Mouse (Mus musculus) CH12.LX (cell line): ENCODE measurements around the gene Tmem56. TPM values are rescaled to one million over a fixed set of nuclear protein-coding genes. Genes with fewer than 3 reads are reported as not detected.

Source experiments
- DNase-seq: peaks from one replicate; pipeline ENCODE4 v3.0.0-alpha.2; 2013; ENCODE audit errors: extremely low read depth
- H3K27ac ChIP-seq: 2 replicates; pipeline ENCODE4 v1.5.1; 2012; ENCODE audit warnings: low read depth, mild to moderate bottlenecking, control low read depth, moderate library complexity; ENCODE audit not compliant: insufficient read depth
- H3K27me3 ChIP-seq: replicated peaks from 2 replicates; pipeline ENCODE3; 2012; ENCODE audit warnings: inconsistent platforms
- H3K36me3 ChIP-seq, 2 experiments: replicated peaks in 1 of 2; 2 replicates each; pipeline versions ENCODE3 to v1.6.1; 2012; ENCODE audit warnings: inconsistent platforms in 1 of 2, low read length in 1 of 2, mild to moderate bottlenecking in 1 of 2, mixed read lengths in 1 of 2, moderate library complexity in 1 of 2; ENCODE audit not compliant: control insufficient read depth in 1 of 2, insufficient read depth in 1 of 2
- H3K4me1 ChIP-seq, 2 experiments: 2 replicates each; pipeline ENCODE4 v1.6.1; 2012; ENCODE audit warnings: inconsistent platforms in 1 of 2, moderate library complexity in 1 of 2; ENCODE audit not compliant: insufficient read depth in 2 of 2, control insufficient read depth in 1 of 2
- H3K4me2 ChIP-seq: 2 replicates; pipeline ENCODE4 v1.6.1; 2012; ENCODE audit warnings: low read depth, mild to moderate bottlenecking, control low read depth; ENCODE audit not compliant: poor library complexity, insufficient read depth, severe bottlenecking
- H3K4me3 ChIP-seq, 3 experiments: fragments of 150-350 bp in 1 of 3; sonication (generic) in 1 of 3; replicated peaks in 1 of 3; 2 replicates each; pipeline versions ENCODE3 to v1.5.1; 2011 to 2012; ENCODE audit warnings: low read depth in 2 of 3, low read length in 2 of 3, mild to moderate bottlenecking in 2 of 3, moderate library complexity in 2 of 3, control low read depth in 1 of 3, improper control_type of control experiment in 1 of 3, inconsistent platforms in 1 of 3, mixed read lengths in 1 of 3; ENCODE audit not compliant: poor library complexity in 1 of 3
- H3K79me2 ChIP-seq: replicated peaks from 2 replicates; pipeline ENCODE4 v1.6.1; 2012; ENCODE audit warnings: mild to moderate bottlenecking, moderate library complexity; ENCODE audit not compliant: control insufficient read depth, poor library complexity, insufficient read depth, severe bottlenecking; ENCODE audit errors: extremely low read depth
- H3K9ac ChIP-seq: 2 replicates; pipeline ENCODE4 v1.6.1; 2012; ENCODE audit warnings: low read depth, mild to moderate bottlenecking, control low read depth, moderate library complexity; ENCODE audit not compliant: insufficient read depth
- H3K9me3 ChIP-seq: replicated peaks from 2 replicates; pipeline ENCODE3; 2012; ENCODE audit warnings: low read length, inconsistent platforms, mixed read lengths
- BHLHE40 ChIP-seq: IDR thresholded peaks from 2 replicates; pipeline ENCODE4 v1.6.1; 2011; ENCODE audit warnings: mild to moderate bottlenecking, low read depth, low read length, improper control_type of control experiment
- CHD2 ChIP-seq: IDR thresholded peaks from 2 replicates; pipeline ENCODE4 v1.6.1; 2011; ENCODE audit warnings: low read length, improper control_type of control experiment
- CTCF ChIP-seq, 2 experiments: IDR thresholded peaks in 1 of 2; conservative IDR thresholded peaks in 1 of 2; 2 replicates each; pipeline ENCODE4 v1.5.1; 2011 to 2012; ENCODE audit warnings: low read depth in 2 of 2, low read length in 2 of 2, improper control_type of control experiment in 1 of 2, inconsistent platforms in 1 of 2, mild to moderate bottlenecking in 1 of 2, moderate library complexity in 1 of 2
- ELF1 ChIP-seq: IDR thresholded peaks from 2 replicates; pipeline ENCODE4 v1.6.1; 2014; ENCODE audit warnings: low read depth, mild to moderate bottlenecking, inconsistent platforms, low read length, improper control_type of control experiment
- ETS1 ChIP-seq: conservative IDR thresholded peaks from 2 replicates; pipeline ENCODE4 v1.6.1; 2012; ENCODE audit warnings: low read depth, mild to moderate bottlenecking, inconsistent platforms, low read length, improper control_type of control experiment, moderate library complexity
- GABPA ChIP-seq: IDR thresholded peaks from 2 replicates; pipeline ENCODE4 v1.6.1; 2012; ENCODE audit warnings: low read depth, low read length, improper control_type of control experiment, inconsistent platforms; ENCODE audit not compliant: insufficient replicate concordance
- HCFC1 ChIP-seq: IDR thresholded peaks from 2 replicates; pipeline ENCODE4 v1.6.1; 2012; ENCODE audit warnings: low read depth, mild to moderate bottlenecking, inconsistent platforms, low read length, improper control_type of control experiment
- JUN ChIP-seq: IDR thresholded peaks from 2 replicates; pipeline ENCODE4 v1.6.1; 2011; ENCODE audit warnings: low read depth, mild to moderate bottlenecking, low read length, improper control_type of control experiment, moderate library complexity; ENCODE audit not compliant: insufficient read depth
- JUND ChIP-seq: conservative IDR thresholded peaks from 2 replicates; pipeline ENCODE4 v1.6.1; 2011; ENCODE audit warnings: low read depth, low read length, improper control_type of control experiment
- KAT2A ChIP-seq: IDR thresholded peaks from 2 replicates; pipeline ENCODE4 v1.6.1; 2012; ENCODE audit warnings: low read length, improper control_type of control experiment, inconsistent platforms; ENCODE audit not compliant: insufficient replicate concordance
- MAFK ChIP-seq: IDR thresholded peaks from 2 replicates; pipeline ENCODE4 v1.6.1; 2011; ENCODE audit warnings: low read length, improper control_type of control experiment; ENCODE audit not compliant: insufficient replicate concordance
- MAX ChIP-seq: IDR thresholded peaks from 2 replicates; pipeline ENCODE4 v1.6.1; 2011; ENCODE audit warnings: low read length, improper control_type of control experiment
- MAZ ChIP-seq: IDR thresholded peaks from 2 replicates; pipeline ENCODE4 v1.6.1; 2012; ENCODE audit warnings: low read depth, mild to moderate bottlenecking, inconsistent platforms, low read length, improper control_type of control experiment, moderate library complexity
- SMC3 ChIP-seq: IDR thresholded peaks from 2 replicates; pipeline ENCODE4 v1.6.1; 2011; ENCODE audit warnings: low read depth, low read length, improper control_type of control experiment
- TBP ChIP-seq: conservative IDR thresholded peaks from 2 replicates; pipeline ENCODE4 v1.6.1; 2011; ENCODE audit warnings: low read depth, low read length, improper control_type of control experiment
- TCF12 ChIP-seq: IDR thresholded peaks from 2 replicates; pipeline ENCODE4 v1.6.1; 2014; ENCODE audit warnings: low read depth, mild to moderate bottlenecking, inconsistent platforms, low read length, improper control_type of control experiment
- USF1 ChIP-seq: IDR thresholded peaks from 2 replicates; pipeline ENCODE4 v1.6.1; 2014; ENCODE audit warnings: low read depth, mild to moderate bottlenecking, inconsistent platforms, low read length, improper control_type of control experiment
- USF2 ChIP-seq: conservative IDR thresholded peaks from 2 replicates; pipeline ENCODE4 v1.6.1; 2011; ENCODE audit warnings: low read depth, low read length, improper control_type of control experiment
- ZC3H11A ChIP-seq: IDR thresholded peaks from 2 replicates; pipeline ENCODE4 v1.6.1; 2012; ENCODE audit warnings: low read depth, mild to moderate bottlenecking, inconsistent platforms, low read length, improper control_type of control experiment
- ZKSCAN1 ChIP-seq: IDR thresholded peaks from 2 replicates; pipeline ENCODE4 v1.6.1; 2012; ENCODE audit warnings: low read depth, inconsistent platforms, low read length, improper control_type of control experiment, borderline replicate concordance
- dilution Hi-C: fragments of 300-500 bp; cut with MboI; formaldehyde crosslinking; loops from 2 replicates; pipeline ENCODE4 v1.14.3; 2020; ENCODE audit warnings: low sequenced_read_pairs; ENCODE audit not compliant: extremely low pct_unique_long_range_greater_than_20kb, extremely low pct_ligation_motif_present
- in situ Hi-C: fragments of 300-500 bp; cut with MboI; formaldehyde crosslinking; loops from 3 replicates; pipeline ENCODE4 v1.14.3; 2019; ENCODE audit warnings: low sequenced_read_pairs, low pct_ligation_motif_present, low pct_unique_long_range_greater_than_20kb, mixed read lengths
- polyA plus RNA-seq: library from polyadenylated mRNA; unstranded; fragments of >175 nt; gene quantifications from 2 replicates; pipeline ENCODE4 v1.2.1, GENCODE M21; 2012; ENCODE audit warnings: low read depth; ENCODE audit not compliant: insufficient read length
- total RNA-seq, 2 experiments: library from RNA; depleted of rRNA; stranded (reverse); fragments of 300-350 nt in 1 of 2; fragments of >200 nt in 1 of 2; gene quantifications; 2 replicates each; pipeline ENCODE4 v1.2.3; 2012 to 2014

Gene Tmem56
- total and polyA plus RNA-seq, 3 experiments: not detected

DNA sequence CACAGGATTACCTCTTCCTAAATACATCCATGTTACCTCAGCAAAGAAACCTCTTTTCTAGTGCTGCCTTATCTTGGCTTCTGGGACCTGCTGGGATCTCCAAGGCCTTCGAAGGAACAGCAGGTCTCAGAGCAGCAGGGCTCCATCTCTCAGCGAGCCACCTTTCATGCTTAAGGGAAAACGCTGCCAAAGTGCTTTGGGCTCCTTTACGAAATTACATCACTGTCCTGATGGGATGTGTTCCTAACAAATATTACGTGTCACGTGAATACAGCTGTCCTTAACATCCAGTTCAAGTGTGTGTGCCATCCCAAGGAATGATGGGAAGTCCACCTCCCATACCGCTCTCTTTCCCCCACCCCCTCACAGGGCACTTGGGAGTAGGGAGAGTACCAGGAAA is 22.9 kb downstream of the Tmem56 start:
- TF ChIP-seq HCFC1 (no peak), BHLHE40 (no peak), MAZ (no peak), SMC3 (no peak), GABPA (no peak), USF2 (no peak), JUND (no peak), ELF1 (no peak)
- H3K79me2 ChIP-seq: no peaks in the 10 kb centered on the region
- dilution Hi-C loops (no loop called here), in situ Hi-C loops (no loop called here)
- DNase-seq: no peak
- no peak overlapping the region for H3K4me2 ChIP-seq
- H3K27me3 ChIP-seq: no peaks in the 10 kb centered on the region
- no peak overlapping the region for H3K27ac ChIP-seq
- H3K36me3 ChIP-seq: no peaks in the 10 kb centered on the region
- H3K4me3 ChIP-seq: no peak overlapping the region
- H3K9me3 ChIP-seq: peaks cover 10% of the 10 kb centered on the region
- no peak overlapping the region for H3K9ac ChIP-seq
- H3K4me1 ChIP-seq: no peaks in the 10 kb centered on the region

- no peak overlapping the region for H3K9ac ChIP-seq
- no peaks in the 10 kb centered on the region for H3K79me2 ChIP-seq
- H3K4me3 ChIP-seq: no peak overlapping the region
- H3K36me3 ChIP-seq: no peaks in the 10 kb centered on the region
- no peaks in the 10 kb centered on the region for H3K27me3 ChIP-seq
- peaks cover 10% of the 10 kb centered on the region for H3K9me3 ChIP-seq
- H3K4me2 ChIP-seq: 0 out of 2 replicates have a peak overlapping the region, but pooled peaks have one; percentile 11
- TF ChIP-seq MAX: no peak
- TF ChIP-seq JUN: no peak
- TF ChIP-seq ZKSCAN1: no peak
- no peak for TF ChIP-seq ETS1
- TF ChIP-seq ZC3H11A: no peak
- no peak for TF ChIP-seq HCFC1
- no peak for TF ChIP-seq CHD2
- TF ChIP-seq CTCF (conservative IDR thresholded peaks at IDR 0.05 in 1 of 2, IDR thresholded peaks at IDR 0.05 in 1 of 2; ENCODE audit: low read depth in 2 of 2, low read length in 2 of 2): no peak
- no peak for TF ChIP-seq TBP
- TF ChIP-seq SMC3: no peak
- TF ChIP-seq KAT2A: no peak
- no peak for TF ChIP-seq TCF12
- TF ChIP-seq USF1: no peak
- no peak for TF ChIP-seq MAFK
- dilution Hi-C loops: no loop called here
- H3K27ac ChIP-seq: no peak overlapping the region
- no peaks in the 10 kb centered on the region for H3K4me1 ChIP-seq
- DNase-seq: no peak
- in situ Hi-C loops: loop anchor here (5.0 kb wide), 1 partner anchor 34 kb away; the partner anchor contains the start of gene Alg14
Observed at GRCm38 (mm10) chr3:121258521-121259478, 24.1 kb downstream of the Tmem56 start.
